Mouse (Mus musculus): ENCODE measurements at regions not wholly inside any gene's neighbourhood (a gene's known extent, or its start where the extent isn't known, plus 50 kb on each side); places are given as distances from the start of the nearest gene placed in this dataset.

DNA sequence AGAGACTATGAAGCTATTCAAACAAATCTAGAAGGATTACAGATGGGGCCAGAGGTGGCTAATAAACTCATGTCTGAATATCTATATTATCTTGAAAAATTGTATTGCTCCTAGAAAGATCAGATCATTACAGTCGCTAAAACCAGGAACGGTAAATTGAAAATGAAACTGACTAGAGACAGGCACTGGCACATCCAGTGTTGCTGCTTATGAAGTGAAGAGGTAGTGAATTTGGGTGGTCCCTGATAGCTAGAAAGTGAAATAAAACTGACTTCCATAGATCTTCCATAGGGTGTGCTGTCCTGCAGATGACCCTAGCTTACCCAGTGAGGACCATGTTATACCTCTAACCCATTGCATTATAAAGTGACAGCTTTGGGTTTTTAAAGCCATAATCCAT is 251.6 kb downstream of the Lipi start:
- TF ChIP-seq CTCF (IDR thresholded peaks at IDR 0.05; ENCODE audit: insufficient read depth, low read depth, low read length) = no peak
- TF ChIP-seq POLR2A (IDR thresholded peaks at IDR 0.05; ENCODE audit: insufficient read depth, low read depth, low read length) = no peak
